Mouse (Mus musculus) megakaryocyte-erythroid progenitor cell, adult 5-6 weeks (primary cell): ENCODE results near the gene Btbd16. TPM values are rescaled to one million over a fixed set of nuclear protein-coding genes. Genes with fewer than 3 reads are reported as not detected.

Source experiments
- ATAC-seq: replicated peaks from 2 replicates; pipeline ENCODE4 v1.8.0; 2016; ENCODE audit warnings: mild to moderate bottlenecking, inconsistent platforms; ENCODE audit not compliant: severe bottlenecking, poor library complexity, low FRiP score, low TSS enrichment
- total RNA-seq, 2 experiments: library from RNA; stranded (forward) in 1 of 2; stranded (reverse) in 1 of 2; fragments of 200-1000, 215-1000 nt in 1 of 2; fragments of >200 nt in 1 of 2; fragmentation: Nextera tagmentation in 1 of 2; gene quantifications; 2 replicates each; pipeline ENCODE4 v1.2.3; 2014 to 2017

Btbd16 gene
- total RNA-seq, 2 experiments from 2014 or later = 0.52 to 2.7 TPM

GRCm38 (mm10) chr7:130766411-130767170, 7.3 kb upstream of the Btbd16 start:
- ATAC-seq = no peak

GRCm38 (mm10) chr7:130768151-130768550, 5.7 kb upstream of the Btbd16 start:
- no peak for ATAC-seq

GRCm38 (mm10) chr7:130770707-130771106, 3.2 kb upstream of the Btbd16 start:
- peak; percentile 75 for ATAC-seq

DNA sequence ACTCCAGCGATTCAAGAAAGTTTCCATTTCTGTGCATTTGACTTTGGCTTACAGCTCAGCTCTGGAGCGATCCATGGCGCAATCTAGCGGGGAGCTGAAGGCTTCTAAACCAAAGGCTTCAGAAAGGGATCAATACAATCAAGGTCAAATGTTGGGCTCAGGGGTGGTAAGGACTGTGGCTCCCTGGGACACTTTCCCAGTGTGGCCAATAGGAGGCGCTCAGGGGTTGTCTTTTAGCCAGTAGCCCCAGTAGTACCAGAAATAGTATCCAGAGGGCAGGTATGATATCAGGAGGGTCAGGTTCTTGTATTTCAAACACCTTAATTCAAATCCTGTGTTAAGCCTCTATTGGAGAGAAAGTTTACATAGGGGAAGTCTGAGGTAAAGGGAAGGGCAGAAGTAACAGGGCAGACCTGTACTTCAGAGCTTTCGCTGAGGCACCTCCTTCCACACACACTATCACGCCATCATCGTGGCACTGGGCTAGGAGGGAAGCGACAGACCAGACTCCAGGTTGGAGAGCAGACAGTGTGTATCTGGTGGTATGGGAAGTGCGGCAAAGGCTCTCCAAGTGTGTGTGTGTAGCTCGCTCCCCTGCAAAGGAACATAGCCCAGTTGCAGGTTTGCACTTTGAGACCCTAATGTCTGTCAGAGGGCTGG, 568 bp upstream of the Btbd16 start:
- ATAC-seq = peak; percentile 72

- ATAC-seq = no peak
Observed at GRCm38 (mm10) chr7:130780866-130781419, 7.1 kb downstream of the Btbd16 start.

GRCm38 (mm10) chr7:130782501-130783050, 8.7 kb downstream of the Btbd16 start:
- ATAC-seq = no peak

GRCm38 (mm10) chr7:130785923-130786575, 12.2 kb downstream of the Btbd16 start:
- no peak for ATAC-seq

GRCm38 (mm10) chr7:130786708-130787107, 12.8 kb downstream of the Btbd16 start:
- no peak for ATAC-seq

- ATAC-seq = no peak
Observed at GRCm38 (mm10) chr7:130787537-130787936, 13.7 kb downstream of the Btbd16 start.

DNA sequence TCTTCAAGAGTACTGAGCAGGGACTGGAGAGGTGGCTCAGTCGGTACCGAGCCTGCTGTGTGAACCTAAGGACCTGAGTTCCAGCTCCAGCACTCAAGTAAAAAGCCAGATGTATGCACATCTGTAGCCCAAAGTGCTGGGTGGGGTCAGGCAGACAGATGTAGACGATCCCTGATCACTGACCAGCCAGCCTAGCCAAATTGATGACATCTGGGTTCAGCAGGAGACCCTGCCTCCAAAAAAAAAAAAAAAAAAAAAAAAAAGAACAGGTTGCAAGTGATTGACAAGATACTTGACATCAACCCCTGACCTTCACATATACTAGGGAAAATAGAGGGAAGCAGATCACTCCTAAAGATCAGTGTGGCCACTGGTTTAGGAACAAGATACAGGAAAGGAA, 15.1 kb downstream of the Btbd16 start:
- ATAC-seq = no peak

GRCm38 (mm10) chr7:130789456-130789855, 15.6 kb downstream of the Btbd16 start:
- ATAC-seq = no peak

DNA sequence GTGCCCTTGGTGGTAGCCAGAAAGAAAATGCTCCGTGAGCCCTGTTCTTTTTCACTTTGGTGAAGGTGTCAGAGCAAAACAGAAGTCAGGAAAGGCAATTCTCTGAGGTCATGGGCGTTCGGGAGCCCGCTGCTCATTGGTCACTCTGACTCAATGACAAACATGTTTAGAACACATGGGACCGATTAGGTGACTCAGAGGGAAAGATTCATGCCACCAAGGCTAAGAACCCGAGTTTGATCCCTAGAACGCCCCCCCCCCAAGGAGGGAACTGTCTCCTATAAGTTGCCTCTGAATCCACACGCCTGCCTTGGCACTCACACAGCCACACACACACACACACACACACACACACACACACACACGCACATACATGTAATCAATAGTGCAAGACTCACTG, 19.8 kb downstream of the Btbd16 start:
- ATAC-seq = no peak

GRCm38 (mm10) chr7:130796786-130797185, 22.9 kb downstream of the Btbd16 start:
- peak; percentile 66 for ATAC-seq

- ATAC-seq = no peak
Observed at GRCm38 (mm10) chr7:130797524-130797923, 23.7 kb downstream of the Btbd16 start.

DNA sequence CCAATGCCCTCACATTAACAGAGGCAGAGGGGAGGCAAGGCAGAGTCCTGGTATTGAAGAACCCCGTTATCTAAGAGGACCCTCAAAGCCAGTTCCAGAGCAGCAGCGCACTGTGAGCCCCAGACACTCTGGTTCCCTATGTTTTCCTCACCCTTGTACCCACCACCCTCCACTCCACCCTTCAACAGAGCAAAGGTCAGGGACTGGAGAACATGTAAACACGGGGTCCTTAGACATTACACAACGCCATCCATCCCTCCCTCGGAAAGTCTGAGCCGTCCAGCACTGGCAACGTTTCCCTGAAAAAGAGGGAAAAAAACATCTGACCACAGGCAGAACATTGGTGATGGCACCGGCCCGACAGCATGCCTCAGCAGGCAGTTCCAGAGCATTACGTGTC, 25.5 kb downstream of the Btbd16 start:
- no peak for ATAC-seq

GRCm38 (mm10) chr7:130800681-130801080, 26.8 kb downstream of the Btbd16 start:
- no peak for ATAC-seq

GRCm38 (mm10) chr7:130801811-130802210, 27.9 kb downstream of the Btbd16 start:
- ATAC-seq = no peak

- no peak for ATAC-seq
Observed at GRCm38 (mm10) chr7:130803251-130803825, 29.5 kb downstream of the Btbd16 start.

GRCm38 (mm10) chr7:130804991-130805390, 31.1 kb downstream of the Btbd16 start:
- ATAC-seq = no peak

DNA sequence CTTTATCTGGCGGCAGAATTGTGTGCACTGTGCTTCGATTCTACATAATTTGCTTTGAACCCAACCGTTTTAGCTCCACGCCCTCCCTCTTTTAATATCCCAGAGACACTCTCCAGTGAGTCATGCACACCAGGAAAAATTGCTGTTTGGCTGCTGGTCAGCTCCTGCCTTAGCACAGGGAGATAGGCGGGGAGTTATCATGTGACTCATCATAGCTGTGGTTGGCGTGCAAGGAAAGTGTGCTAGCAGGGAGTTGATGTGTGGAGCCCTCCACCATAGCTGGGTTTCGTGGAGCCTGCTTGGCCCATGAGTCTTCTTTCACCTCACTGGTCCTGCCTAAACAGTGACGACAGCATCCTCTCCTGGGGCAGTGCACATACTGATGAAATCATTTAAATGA, 33.9 kb downstream of the Btbd16 start:
- no peak for ATAC-seq
